Mouse (Mus musculus): Measurements from ENCODE around the gene Acsl5.

- no peak for TF ChIP-seq CTCF (IDR thresholded peaks at IDR 0.05; ENCODE audit: low read depth)
- no peak for TF ChIP-seq EP300 (optimal IDR thresholded peaks at IDR 0.05)
Observed at GRCm38 (mm10) chr19:55231081-55231480, 20.7 kb upstream of the Acsl5 start.
